Mouse (Mus musculus) erythroid progenitor cell, adult 5-6 weeks (primary cell): ENCODE measurements at regions not wholly inside any gene's neighbourhood (a gene's known extent, or its start where the extent isn't known, plus 50 kb on each side); places are given as distances from the start of the nearest gene placed in this dataset.

Experiments used
- ATAC-seq: replicated peaks from 2 replicates; pipeline ENCODE4 v1.8.0; 2016; ENCODE audit warnings: moderate number of reproducible peaks, mild to moderate bottlenecking, moderate TSS enrichment, inconsistent platforms; ENCODE audit not compliant: poor library complexity, low FRiP score, severe bottlenecking

GRCm38 (mm10) chr2:128452582-128452981 is 138.4 kb upstream of the Spdye4c start:
- ATAC-seq = no peak

DNA sequence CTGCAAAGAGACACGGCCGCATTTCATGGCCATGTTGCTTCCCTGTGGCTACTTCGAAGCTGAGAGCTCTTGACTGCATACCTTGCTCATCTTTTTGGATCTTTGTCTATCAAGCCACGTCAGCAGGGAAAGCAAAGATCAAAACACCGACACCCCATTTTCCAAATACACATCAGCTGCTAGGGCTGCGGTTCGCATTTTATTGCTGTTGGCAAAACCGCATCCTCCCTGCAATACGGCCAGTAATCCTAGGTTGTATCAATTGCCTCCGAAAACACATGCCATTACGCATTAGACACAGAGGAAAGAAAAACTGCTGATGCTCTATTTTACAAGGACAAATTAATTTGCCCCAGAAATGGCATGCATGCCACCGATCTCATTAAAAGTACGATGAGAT is 136.5 kb upstream of the Spdye4c start:
- no peak for ATAC-seq

GRCm38 (mm10) chr2:128457591-128458209 is 133.3 kb upstream of the Spdye4c start:
- no peak for ATAC-seq

GRCm38 (mm10) chr2:128465214-128465984 is 125.6 kb upstream of the Spdye4c start:
- ATAC-seq = 0 out of 2 replicates have a peak, but pooled peaks have one; percentile 14

DNA sequence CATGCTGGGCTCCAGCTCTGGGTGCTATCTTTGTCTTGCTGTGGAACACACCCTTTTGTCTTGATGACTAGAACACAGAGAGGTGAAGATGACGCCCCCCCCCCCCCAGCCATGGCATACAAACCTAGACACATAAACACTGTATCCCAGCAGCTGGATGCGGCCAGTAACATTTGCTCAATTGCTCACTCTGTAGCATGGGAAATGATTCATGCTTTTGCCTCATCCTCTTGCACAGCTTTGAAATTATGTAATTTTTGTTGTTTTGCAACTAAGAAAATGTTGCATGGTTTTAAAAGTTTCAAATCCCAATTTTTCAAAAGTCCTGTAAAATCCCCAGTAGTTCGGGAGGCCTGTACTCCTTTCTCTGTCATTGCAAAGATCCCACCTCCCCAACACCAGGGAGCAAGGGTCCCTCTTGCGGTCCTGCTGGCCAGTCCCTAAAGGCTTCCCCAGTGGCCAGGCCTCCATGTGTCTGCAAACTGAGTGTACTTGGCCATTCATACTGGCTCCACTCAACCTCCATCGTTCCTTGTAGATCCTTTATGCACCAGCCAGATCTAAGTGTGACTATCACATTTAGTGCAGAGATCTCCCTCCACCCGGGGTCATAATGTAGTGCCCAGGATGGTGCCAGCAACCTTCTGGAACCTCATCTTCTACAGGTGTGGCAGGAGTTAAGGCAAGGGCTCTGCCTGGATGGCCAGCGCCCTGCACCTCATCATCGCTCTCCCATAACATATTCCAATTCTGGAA is 123.3 kb upstream of the Spdye4c start:
- ATAC-seq = no peak

GRCm38 (mm10) chr2:128468323-128468722 is 122.7 kb upstream of the Spdye4c start:
- no peak for ATAC-seq

DNA sequence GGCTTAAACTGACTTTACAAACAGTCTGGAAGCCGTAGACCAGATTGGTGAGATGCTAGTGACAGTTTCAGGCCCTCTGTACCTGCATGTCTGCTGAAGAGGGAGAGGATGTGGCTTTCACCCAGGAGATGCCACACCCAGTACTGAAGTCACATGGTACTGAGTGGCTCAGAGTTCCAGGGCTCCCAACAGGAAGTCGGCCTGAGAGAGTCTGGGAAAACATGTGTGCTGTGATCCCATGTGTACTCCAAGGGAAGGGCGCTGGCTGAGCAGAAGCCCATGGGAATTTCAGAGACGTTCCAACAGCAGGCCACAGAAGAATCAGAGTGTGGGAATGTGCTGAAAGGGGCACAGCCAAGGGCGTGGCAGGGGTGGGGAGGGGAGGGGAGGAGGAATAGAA is 120.7 kb upstream of the Spdye4c start:
- no peak for ATAC-seq

- ATAC-seq = no peak
These were observed 117.6 kb upstream of the Spdye4c start for GRCm38 (mm10) chr2:128473241-128473954.

DNA sequence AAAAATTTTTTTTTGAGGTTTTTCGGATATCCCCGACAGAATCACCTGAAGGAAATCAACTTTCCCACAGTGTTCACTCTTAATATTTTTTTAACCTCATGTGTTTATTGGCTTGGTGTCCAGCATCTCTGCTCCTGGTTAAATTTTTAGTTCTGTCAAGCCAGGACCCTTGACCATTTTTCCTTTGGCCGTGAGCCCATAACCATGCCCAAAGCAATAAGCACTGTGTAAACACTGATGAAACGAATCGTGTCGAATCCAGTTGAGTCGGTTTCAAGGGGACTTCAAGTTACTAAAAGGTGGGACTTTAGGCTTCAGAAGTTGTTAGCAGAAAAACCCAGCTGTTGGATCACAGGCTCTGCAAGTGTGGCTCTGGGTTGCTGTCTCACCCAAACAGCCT is 117.0 kb upstream of the Spdye4c start:
- ATAC-seq = no peak

GRCm38 (mm10) chr2:128477242-128477641 is 113.8 kb upstream of the Spdye4c start:
- no peak for ATAC-seq

DNA sequence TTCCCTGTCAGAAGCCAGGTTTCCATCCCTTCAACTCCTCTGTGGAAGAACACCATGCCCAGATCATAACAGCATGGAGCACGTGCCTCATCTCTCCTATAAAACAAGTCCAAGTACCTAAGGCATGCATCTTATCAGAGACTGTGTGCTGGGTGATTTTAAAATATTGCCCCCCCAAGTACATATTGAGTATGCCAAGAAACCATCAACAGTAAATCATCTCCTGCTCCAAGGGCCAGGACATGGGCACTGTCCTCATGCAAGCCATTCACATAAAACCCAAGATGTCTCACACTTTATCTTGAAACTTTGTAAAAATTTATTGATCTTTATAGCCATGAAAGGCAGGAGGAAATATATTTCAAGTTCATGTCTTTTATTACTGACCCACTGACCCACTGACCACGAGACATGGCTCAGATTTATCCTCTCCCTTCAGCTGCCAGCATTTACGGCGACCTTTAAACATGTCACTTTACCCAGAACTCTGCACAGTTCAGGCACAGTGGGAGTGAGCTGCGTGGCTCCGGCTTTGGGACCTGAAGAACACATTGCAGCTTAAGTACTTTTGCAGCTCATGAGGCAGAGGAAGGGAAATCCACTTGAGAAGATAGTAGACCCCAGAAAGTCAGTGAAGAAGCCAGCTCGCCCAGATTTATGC is 99.7 kb upstream of the Spdye4c start:
- ATAC-seq = no peak

GRCm38 (mm10) chr2:128493871-128494270 is 97.1 kb upstream of the Spdye4c start:
- no peak for ATAC-seq

- ATAC-seq = no peak
These were observed 93.1 kb upstream of the Spdye4c start for GRCm38 (mm10) chr2:128497891-128498290.

GRCm38 (mm10) chr2:128498611-128499010 is 92.4 kb upstream of the Spdye4c start:
- no peak for ATAC-seq

DNA sequence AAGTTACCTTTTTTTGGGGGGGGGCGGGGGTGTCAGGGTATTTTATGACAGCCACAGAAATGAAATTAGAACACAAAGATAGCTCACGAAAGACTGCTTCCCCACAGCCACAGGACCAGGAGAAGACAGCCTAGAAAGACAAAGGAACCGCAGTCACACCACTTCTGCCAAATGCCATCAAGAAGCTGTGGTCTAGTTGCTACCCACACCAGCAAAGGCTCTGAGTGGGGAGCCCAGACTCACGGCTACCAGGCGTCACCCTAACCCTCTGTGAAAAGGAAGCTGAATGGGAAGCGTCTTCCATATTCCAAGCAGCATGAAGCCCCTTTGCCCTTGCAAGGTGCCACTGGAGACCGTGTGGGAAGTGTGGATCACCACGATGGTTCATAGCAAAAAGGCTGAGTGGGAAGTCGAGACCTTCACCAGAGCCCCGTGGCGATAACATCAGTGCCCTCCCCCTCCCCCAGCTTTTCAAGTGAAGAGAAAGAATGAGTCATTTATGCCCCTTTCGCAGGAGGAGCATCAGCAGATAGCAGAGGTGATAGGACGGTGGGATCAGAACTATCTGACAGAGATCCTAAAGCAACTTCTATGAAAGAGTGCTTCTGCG is 91.3 kb upstream of the Spdye4c start:
- no peak for ATAC-seq

DNA sequence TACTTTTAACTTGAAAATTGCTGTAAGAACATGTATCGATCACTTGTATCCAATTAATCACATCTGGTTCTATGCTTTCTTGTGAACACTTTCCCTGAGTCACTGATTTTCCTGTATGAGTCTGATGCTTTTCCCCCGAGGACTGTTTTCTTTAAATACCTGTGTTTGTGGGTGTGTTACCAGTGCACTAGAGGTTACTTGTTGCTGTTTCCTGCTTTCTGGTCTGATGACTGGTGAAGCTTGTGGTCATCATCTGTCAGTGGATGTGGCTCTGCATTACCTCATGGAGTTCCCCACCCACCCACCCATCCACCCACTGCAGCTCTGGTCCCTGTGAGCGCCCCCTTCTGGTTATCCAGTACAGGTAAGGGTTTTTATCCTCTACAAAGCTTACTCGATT is 88.3 kb upstream of the Spdye4c start:
- no peak for ATAC-seq

GRCm38 (mm10) chr2:128503136-128503935 is 87.7 kb upstream of the Spdye4c start:
- ATAC-seq = no peak

DNA sequence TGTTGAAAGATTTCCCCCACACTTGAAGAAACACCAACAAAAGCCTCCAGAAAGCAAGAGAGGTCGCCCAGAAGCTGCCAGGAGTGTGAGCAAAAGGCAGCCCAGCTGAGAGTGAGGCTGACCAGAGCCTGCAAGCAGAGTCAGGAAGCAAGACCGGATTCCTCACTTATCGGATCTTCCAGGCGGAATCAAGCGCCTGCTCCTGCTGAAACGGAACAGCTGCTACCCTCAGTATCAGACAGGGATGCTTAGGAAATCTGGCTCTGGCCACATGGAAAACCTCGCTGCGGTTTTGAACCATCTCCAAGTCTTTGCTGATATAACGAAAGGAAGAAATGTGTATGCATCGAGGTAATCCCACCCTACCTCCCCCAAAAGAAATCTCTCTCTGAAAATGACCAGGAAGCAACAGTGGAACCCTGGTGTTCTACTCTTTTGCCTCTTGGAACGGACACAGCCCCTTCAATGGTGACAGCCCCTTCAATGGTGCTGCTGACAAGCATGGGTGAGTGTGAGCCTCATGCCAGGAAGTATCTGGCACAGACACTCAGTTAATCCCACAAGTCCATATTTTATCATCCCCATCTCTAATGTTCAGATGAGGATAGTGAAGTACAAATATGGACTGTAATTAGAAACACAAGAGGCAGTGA is 83.3 kb upstream of the Spdye4c start:
- ATAC-seq = no peak
